Mouse (Mus musculus) heart, adult 2 months (tissue): ENCODE measurements around the gene Olfr767.

Source experiments
- CTCF ChIP-seq: fragments of 200-600 bp; IDR thresholded peaks from 2 replicates; pipeline ENCODE4 v1.8.1; 2022; ENCODE audit warnings: antibody characterized with exemption, mild to moderate bottlenecking, moderate library complexity
- EP300 ChIP-seq: fragments of 200-500 bp; IDR thresholded peaks from 2 replicates; pipeline ENCODE4 v1.6.1; 2011; ENCODE audit warnings: low read depth, low read length, control low read depth; ENCODE audit not compliant: insufficient read depth
- POLR2A ChIP-seq: fragments of 200-500 bp; IDR thresholded peaks from 2 replicates; pipeline ENCODE4 v1.6.1; 2011; ENCODE audit warnings: mild to moderate bottlenecking, low read depth, low read length, control low read depth; ENCODE audit not compliant: insufficient read depth

DNA sequence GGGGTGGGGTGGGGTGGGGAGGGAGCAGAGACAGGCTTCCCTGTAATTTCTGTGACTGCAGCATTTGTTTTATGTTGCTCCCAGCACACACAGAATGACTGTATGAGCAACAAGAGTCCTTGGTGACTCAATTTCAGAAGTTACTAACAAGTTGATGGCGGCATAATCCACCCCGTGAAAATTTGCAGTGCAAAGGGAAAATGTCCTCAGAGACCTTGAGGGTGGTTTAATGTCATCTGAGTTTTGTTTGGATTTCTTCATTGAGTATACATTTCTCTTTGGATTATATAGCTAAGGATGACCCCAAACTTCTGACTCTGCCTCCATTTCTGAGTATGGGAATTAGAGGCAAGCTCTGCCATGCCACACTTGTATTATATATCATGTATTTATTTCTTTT is 35.1 kb upstream of the Olfr767 start, which contains the start of gene Olfr769:
- TF ChIP-seq CTCF (no peak), EP300 (no peak), POLR2A (no peak)
